Mouse (Mus musculus) forebrain, embryonic 13.5 days (tissue): ENCODE measurements at regions not wholly inside any gene's neighbourhood (a gene's known extent, or its start where the extent isn't known, plus 50 kb on each side); places are given as distances from the start of the nearest gene placed in this dataset.
A peak's percentile ranks its signal among the peaks of the same experiment; 100 is the strongest.
"Not testable (repeated sequence)": the region's sequence is repeated elsewhere in the genome, so short reads cannot be mapped to it uniquely, and the experiment has no call there.

ENCODE experiments used
- ATAC-seq: fragments of 200-750 bp; cut with Nextera tagmentation; 2 replicates; pipeline ENCODE4 v1.8.0; 2017
- H3K27ac ChIP-seq: fragments of 300-500 bp; sonication (generic); 2 replicates; pipeline ENCODE4 v1.5.1; 2015; ENCODE audit warnings: inconsistent platforms, mild to moderate bottlenecking, moderate library complexity
- H3K27me3 ChIP-seq: fragments of 300-500 bp; sonication (generic); 2 replicates; pipeline ENCODE4 v1.6.1; 2015; ENCODE audit warnings: mild to moderate bottlenecking, inconsistent platforms
- H3K36me3 ChIP-seq: fragments of 300-500 bp; sonication (generic); 2 replicates; pipeline ENCODE4 v1.6.1; 2015; ENCODE audit warnings: mild to moderate bottlenecking, inconsistent platforms; ENCODE audit not compliant: poor library complexity, severe bottlenecking
- H3K4me1 ChIP-seq: fragments of 300-500 bp; sonication (generic); 2 replicates; pipeline ENCODE4 v1.6.1; 2015; ENCODE audit warnings: inconsistent platforms
- H3K4me2 ChIP-seq: fragments of 300-500 bp; sonication (generic); 2 replicates; pipeline ENCODE4 v1.6.1; 2015; ENCODE audit warnings: inconsistent platforms, mild to moderate bottlenecking, moderate library complexity
- H3K4me3 ChIP-seq: fragments of 300-500 bp; sonication (generic); 2 replicates; pipeline ENCODE4 v1.5.1; 2015; ENCODE audit warnings: mild to moderate bottlenecking, inconsistent platforms
- H3K9ac ChIP-seq: fragments of 300-500 bp; sonication (generic); 2 replicates; pipeline ENCODE4 v1.6.1; 2015; ENCODE audit warnings: mild to moderate bottlenecking, inconsistent platforms
- H3K9me3 ChIP-seq: fragments of 300-500 bp; sonication (generic); replicated peaks from 2 replicates; pipeline ENCODE4 v1.6.1; 2016; ENCODE audit warnings: inconsistent platforms
- whole genome bisulfite sequencing: fragments of 180-500 bp; shearing (Covaris S2); methylation state at CpG from one replicate; pipeline ENCODE4 v1.1.7; 2015; 5-methylcytosine and 5-hydroxymethylcytosine counted together

- Histone ChIP-seq H3K9ac (no peak overlapping the region), H3K4me3 (no peak overlapping the region), H3K27me3 (no peaks in the 10 kb centered on the region), H3K9me3 (no peaks in the 10 kb centered on the region), H3K36me3 (no peaks in the 10 kb centered on the region), H3K4me2 (no peak overlapping the region), H3K27ac (no peak overlapping the region), H3K4me1 (0 out of 2 replicates have a peak, but pooled peaks cover 8% of the 10 kb centered on the region)
- 82% methylated on average over 9 of the region's 9 CpGs for WGBS
- ATAC-seq, result no peak
Observed at GRCm38 (mm10) chr2:72655864-72656263, 179.9 kb downstream of the Cdca7 start.

DNA sequence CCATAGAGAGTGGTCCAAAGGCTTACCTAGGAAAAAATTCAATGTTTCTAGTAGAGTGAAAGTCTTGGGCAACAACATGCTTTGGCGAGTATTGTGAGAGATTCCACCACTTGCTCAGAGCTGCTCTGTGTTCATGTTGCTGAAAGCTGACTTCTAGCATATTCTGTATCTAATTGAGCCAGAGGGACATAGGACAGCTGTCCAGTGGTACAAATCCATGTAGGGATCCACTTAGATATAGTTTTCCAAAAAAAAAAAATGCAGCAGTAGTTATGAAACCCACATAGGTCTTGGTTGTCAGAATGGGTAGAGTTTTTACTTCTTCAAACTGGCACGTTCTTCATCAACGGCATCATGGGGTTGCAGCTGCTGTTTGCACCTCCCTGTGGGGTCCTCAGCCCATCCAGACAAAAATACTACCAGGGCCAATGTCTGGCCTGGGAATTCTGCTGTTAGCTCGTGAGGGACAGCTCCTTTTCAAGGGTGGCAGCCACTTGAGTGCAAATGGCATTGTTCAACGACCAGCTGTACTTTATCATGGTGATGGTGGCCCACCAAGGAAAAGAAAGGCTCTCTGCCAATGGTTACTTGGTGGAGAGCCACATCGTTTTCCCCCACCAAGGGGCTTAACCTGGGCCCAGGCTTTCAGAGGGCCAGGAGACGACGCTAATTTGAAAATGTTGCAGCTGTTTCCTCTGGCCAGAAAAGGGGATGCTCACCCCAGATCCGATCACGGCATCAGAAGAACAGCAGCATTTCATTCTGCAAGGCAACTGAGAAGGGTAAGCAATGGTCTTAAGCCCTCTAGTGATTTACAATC, 181.4 kb downstream of the Cdca7 start:
- no peak overlapping the region for H3K9ac ChIP-seq
- no peaks in the 10 kb centered on the region for H3K9me3 ChIP-seq
- no peaks in the 10 kb centered on the region for H3K36me3 ChIP-seq
- H3K27ac ChIP-seq, result no peak overlapping the region
- 59% methylated on average over 10 of the region's 10 CpGs for WGBS
- H3K27me3 ChIP-seq, result no peaks in the 10 kb centered on the region
- H3K4me2 ChIP-seq, result no peak overlapping the region
- 0 out of 2 replicates have a peak, but pooled peaks cover 8% of the 10 kb centered on the region for H3K4me1 ChIP-seq
- H3K4me3 ChIP-seq, result no peak overlapping the region
- ATAC-seq, result no peak

- Histone ChIP-seq H3K36me3 (no peaks in the 10 kb centered on the region), H3K4me2 (no peak overlapping the region), H3K9me3 (no peaks in the 10 kb centered on the region), H3K27ac (no peak overlapping the region), H3K9ac (no peak overlapping the region), H3K4me1 (0 out of 2 replicates have a peak, but pooled peaks cover 5% of the 10 kb centered on the region), H3K4me3 (no peak overlapping the region), H3K27me3 (no peaks in the 10 kb centered on the region)
- ATAC-seq, result no peak
- WGBS, result 93% methylated on average over 7 of the region's 7 CpGs
Observed at GRCm38 (mm10) chr2:72662396-72662795, 186.4 kb downstream of the Cdca7 start.

GRCm38 (mm10) chr2:72662979-72663780, 187.2 kb downstream of the Cdca7 start:
- no peak overlapping the region for H3K9ac ChIP-seq
- WGBS, result 74% methylated on average over 8 of the region's 8 CpGs
- H3K36me3 ChIP-seq, result no peaks in the 10 kb centered on the region
- no peak overlapping the region for H3K4me2 ChIP-seq
- no peaks in the 10 kb centered on the region for H3K27me3 ChIP-seq
- ATAC-seq, result no peak
- no peak overlapping the region for H3K27ac ChIP-seq
- H3K4me3 ChIP-seq, result no peak overlapping the region
- H3K4me1 ChIP-seq, result no peaks in the 10 kb centered on the region
- no peaks in the 10 kb centered on the region for H3K9me3 ChIP-seq

DNA sequence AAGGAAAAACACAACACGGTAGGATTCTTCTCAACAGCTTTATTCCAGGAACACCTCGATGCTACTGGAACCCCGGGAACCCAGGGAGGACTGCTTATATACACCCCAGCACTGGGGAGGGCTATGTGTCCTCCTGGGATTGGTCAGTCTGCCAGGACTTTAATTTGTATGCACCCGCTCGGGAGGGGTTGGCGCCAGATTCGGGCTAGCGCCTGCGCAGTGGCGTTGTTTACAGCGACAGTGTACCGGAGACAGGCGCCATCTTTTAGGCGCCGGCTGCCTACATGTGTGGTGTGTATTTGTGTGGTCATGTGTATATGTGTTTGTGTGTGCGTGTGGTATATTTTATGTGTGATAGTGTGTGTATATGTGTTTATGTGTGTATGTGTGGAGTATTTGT, 191.4 kb downstream of the Cdca7 start:
- not testable (repeated sequence) for H3K4me1 ChIP-seq, H3K9me3 ChIP-seq, H3K9ac ChIP-seq, ATAC-seq, H3K4me3 ChIP-seq, H3K27ac ChIP-seq, H3K36me3 ChIP-seq, H3K4me2 ChIP-seq, H3K27me3 ChIP-seq
- WGBS, result 97% methylated on average over 16 of the region's 16 CpGs

GRCm38 (mm10) chr2:72672908-72673901, 197.2 kb downstream of the Cdca7 start:
- Histone ChIP-seq H3K4me2 (no peak overlapping the region), H3K27ac (no peak overlapping the region), H3K4me1 (peaks cover 26% of the 10 kb centered on the region), H3K4me3 (no peak overlapping the region), H3K36me3 (no peaks in the 10 kb centered on the region), H3K27me3 (no peaks in the 10 kb centered on the region), H3K9ac (no peak overlapping the region), H3K9me3 (no peaks in the 10 kb centered on the region)
- peak; percentile 64 for ATAC-seq
- 14% methylated on average over 13 of the region's 13 CpGs for WGBS

DNA sequence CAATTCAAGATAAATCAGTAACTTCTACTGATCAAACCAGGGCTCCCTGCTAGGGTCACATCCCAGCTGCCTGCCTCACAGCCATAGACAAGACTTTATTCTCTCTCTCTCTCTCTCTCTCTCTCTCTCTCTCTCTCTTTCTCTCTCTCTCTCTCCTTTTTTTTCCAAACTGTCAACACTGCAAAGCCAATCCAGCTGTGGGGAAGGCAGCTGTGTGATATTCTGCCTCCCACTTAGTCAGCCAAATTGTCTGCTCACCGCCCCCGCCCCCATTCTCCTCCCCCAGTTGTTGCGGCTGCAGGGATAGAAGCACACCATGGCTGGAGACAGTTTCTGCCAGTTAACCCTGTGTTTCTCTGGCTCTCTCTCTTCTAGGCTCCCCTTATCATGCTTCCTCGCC, 198.3 kb downstream of the Cdca7 start:
- WGBS, result 8% methylated on average over 4 of the region's 4 CpGs
- H3K4me1 ChIP-seq, result peaks cover 26% of the 10 kb centered on the region
- H3K9me3 ChIP-seq, result no peaks in the 10 kb centered on the region
- no peak overlapping the region for H3K4me3 ChIP-seq
- H3K4me2 ChIP-seq, result no peak overlapping the region
- H3K27me3 ChIP-seq, result no peaks in the 10 kb centered on the region
- no peak overlapping the region for H3K27ac ChIP-seq
- H3K36me3 ChIP-seq, result no peaks in the 10 kb centered on the region
- peak; percentile 54 for ATAC-seq
- H3K9ac ChIP-seq, result no peak overlapping the region

- no peaks in the 10 kb centered on the region for H3K36me3 ChIP-seq
- no peak for ATAC-seq
- H3K4me1 ChIP-seq, result peaks cover 26% of the 10 kb centered on the region
- no peak overlapping the region for H3K4me2 ChIP-seq
- H3K27ac ChIP-seq, result no peak overlapping the region
- H3K9ac ChIP-seq, result no peak overlapping the region
- H3K9me3 ChIP-seq, result no peaks in the 10 kb centered on the region
- no peaks in the 10 kb centered on the region for H3K27me3 ChIP-seq
- 58% methylated on average over 6 of the region's 6 CpGs for WGBS
- no peak overlapping the region for H3K4me3 ChIP-seq
Observed at GRCm38 (mm10) chr2:72674856-72675440, 199.0 kb downstream of the Cdca7 start.

DNA sequence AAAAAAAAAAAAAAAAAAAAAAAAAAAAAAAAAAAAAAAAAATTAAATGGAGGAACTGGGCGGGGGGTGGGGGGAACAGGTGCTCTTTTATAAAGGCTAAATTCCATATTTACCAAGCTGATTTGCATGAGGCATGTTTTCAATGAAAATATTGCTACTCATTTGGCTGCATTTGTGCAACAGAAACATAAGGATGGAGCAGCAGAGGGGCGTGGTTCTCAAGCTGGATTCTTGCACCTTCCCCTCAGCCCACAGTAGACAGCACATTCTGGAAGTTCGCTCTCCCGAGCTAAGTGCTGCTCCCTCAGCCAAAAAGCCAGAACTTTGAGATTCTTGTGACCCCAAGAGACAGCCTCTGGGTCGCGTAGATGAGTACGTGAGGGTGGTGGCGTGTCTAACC, 201.8 kb downstream of the Cdca7 start:
- no peak overlapping the region for H3K4me3 ChIP-seq
- no peaks in the 10 kb centered on the region for H3K36me3 ChIP-seq
- H3K4me1 ChIP-seq, result peaks cover 23% of the 10 kb centered on the region
- no peak for ATAC-seq
- H3K27ac ChIP-seq, result no peak overlapping the region
- H3K27me3 ChIP-seq, result no peaks in the 10 kb centered on the region
- no peak overlapping the region for H3K9ac ChIP-seq
- H3K9me3 ChIP-seq, result no peaks in the 10 kb centered on the region
- no peak overlapping the region for H3K4me2 ChIP-seq
- 88% methylated on average over 8 of the region's 8 CpGs for WGBS

DNA sequence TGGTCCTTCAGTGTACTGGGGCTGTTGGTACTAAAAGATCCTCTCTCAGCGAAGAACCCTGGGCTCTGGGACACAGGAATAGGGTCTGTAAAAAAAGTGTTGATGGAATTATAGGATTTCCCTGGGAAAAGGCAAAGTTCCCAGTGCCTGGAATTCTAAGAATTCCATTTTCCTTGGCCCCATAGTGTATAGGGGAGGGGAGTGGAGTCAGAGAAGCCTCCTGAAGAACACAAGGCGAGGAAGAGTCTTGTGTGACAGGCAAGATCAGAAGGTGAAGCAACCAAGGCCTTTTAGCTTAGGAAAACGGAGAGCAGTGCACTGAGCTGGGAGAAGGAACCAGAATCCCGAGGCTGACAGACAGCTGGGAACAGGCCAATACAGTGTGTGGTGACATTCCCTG, 212.1 kb downstream of the Cdca7 start:
- ATAC-seq, result no peak

GRCm38 (mm10) chr2:72701081-72701480, 225.1 kb downstream of the Cdca7 start:
- Histone ChIP-seq H3K27ac (0 out of 2 replicates have a peak overlapping the region, but pooled peaks have one; percentile 22), H3K9ac (no peak overlapping the region), H3K4me3 (no peak overlapping the region), H3K4me1 (peaks cover 6% of the 10 kb centered on the region), H3K9me3 (no peaks in the 10 kb centered on the region), H3K36me3 (no peaks in the 10 kb centered on the region), H3K27me3 (no peaks in the 10 kb centered on the region), H3K4me2 (no peak overlapping the region)
- no peak; the same call in 1 of the 2 replicates for ATAC-seq
- WGBS, result 48% methylated on average over 1 of the region's 1 CpGs

More for the DNA sequence above, 212.1 kb downstream of the Cdca7 start:
- Histone ChIP-seq H3K27me3 (no peaks in the 10 kb centered on the region), H3K4me1 (no peaks in the 10 kb centered on the region), H3K4me2 (no peak overlapping the region), H3K9ac (no peak overlapping the region), H3K36me3 (no peaks in the 10 kb centered on the region), H3K4me3 (no peak overlapping the region), H3K9me3 (peaks cover 10% of the 10 kb centered on the region; the same call in 1 of the 2 replicates), H3K27ac (no peak overlapping the region)
- WGBS, result 82% methylated on average over 4 of the region's 4 CpGs
